Mouse (Mus musculus): Measurements from ENCODE around the gene Dvl2. TPM values are rescaled to one million over a fixed set of nuclear protein-coding genes. Genes with fewer than 3 reads are reported as not detected.

Dvl2 gene
- polyA plus RNA-seq (2014; fragmentation: Illumina TruSeq; extraction: RNeasy Lipid Tissue Mini Kit (QIAGEN cat#74804); ENCODE audit: low read depth, low replicate concordance), result 5.6 TPM

GRCm38 (mm10) chr11:70000396-70000898, at the start of gene Dvl2:
Gene Dvl2, plus strand, starts transcription at chr11:70000595.

GRCm38 (mm10) chr11:69964650-69965270, 35.6 kb upstream of the Dvl2 start, which contains the start of gene Cldn7:
Gene Cldn7, plus strand, starts transcription at chr11:69964779.

DNA sequence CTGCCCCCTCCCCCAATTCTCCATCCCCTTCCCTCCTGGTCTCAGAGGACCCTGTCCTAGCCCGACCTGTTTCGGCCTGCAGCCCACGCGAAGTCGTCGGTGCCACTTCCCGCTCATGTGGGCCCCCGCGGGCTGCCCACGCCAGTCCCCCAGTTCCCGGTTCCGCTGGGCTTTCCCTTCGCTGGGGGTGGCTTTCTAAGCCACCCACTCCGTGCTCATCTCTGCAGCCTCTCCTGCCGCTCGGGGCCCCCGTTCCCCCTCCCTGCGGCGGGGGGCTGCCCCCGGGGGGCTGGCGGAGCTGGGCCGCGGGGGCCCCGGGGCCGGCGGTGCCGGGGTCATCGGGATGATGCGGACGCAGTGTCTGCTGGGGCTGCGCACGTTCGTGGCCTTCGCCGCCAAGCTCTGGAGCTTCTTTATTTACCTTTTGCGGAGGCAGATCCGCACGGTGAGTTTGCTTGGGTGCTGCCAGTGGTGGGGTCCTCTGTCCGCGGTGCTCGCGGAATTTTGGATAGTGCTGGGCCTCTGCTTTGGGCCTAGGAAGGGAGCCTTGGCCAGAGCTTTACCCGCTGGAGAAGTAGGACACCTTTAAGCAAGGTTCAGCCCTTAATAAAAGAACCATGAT, 19.1 kb upstream of the Dvl2 start, which contains the start of gene Ctdnep1:
Gene Ctdnep1 (plus strand): TSS at position 16 of the 622 bp plus-strand sequence.

GRCm38 (mm10) chr11:69982225-69982624, 18.2 kb upstream of the Dvl2 start, which contains the start of gene Elp5:
Gene Elp5, minus strand, starts transcription at chr11:69982517.

GRCm38 (mm10) chr11:69990850-69991691, 9.3 kb upstream of the Dvl2 start, which contains the start of gene Gabarap:
Gene Gabarap, plus strand, starts transcription at chr11:69991143.

DNA sequence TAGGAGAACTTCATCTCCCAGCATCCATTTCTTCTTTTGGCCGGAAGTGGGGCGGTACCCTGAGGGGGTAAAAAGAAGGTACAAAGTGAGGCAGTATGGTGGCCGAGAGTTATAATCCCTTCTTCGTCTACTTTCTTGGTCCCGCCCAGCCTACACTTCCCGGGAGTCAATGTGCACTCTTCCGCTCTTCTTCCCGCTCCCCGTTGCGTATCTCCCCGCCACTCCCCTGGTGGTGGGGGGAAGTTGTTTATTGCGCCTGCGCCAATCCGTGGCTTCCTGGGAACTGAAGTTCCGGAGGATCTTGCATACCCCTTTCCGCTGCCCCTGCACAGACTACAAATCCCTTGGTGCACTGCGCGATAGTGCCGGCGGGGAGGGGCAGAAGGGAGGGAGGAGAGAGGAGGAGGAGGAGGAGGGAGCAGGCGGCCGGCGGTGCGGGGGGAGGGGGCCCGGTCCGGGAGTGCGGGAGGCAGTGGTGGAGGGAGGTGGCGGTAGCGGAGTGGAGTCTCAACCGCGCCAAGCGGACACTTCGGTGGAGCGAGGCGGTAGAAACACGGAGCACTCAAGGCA, 4.9 kb upstream of the Dvl2 start, which contains the start of gene Phf23:
Gene Phf23 (plus strand): TSS at position 387 of the 570 bp plus-strand sequence.

GRCm38 (mm10) chr11:70014880-70015558, 14.6 kb downstream of the Dvl2 start, which contains the start of gene Acadvl:
Gene Acadvl, minus strand, starts transcription at chr11:70015411.

GRCm38 (mm10) chr11:70016669-70017068, 16.3 kb downstream of the Dvl2 start, which contains the start of gene Dlg4:
Gene Dlg4, plus strand, starts transcription at chr11:70016942.

DNA sequence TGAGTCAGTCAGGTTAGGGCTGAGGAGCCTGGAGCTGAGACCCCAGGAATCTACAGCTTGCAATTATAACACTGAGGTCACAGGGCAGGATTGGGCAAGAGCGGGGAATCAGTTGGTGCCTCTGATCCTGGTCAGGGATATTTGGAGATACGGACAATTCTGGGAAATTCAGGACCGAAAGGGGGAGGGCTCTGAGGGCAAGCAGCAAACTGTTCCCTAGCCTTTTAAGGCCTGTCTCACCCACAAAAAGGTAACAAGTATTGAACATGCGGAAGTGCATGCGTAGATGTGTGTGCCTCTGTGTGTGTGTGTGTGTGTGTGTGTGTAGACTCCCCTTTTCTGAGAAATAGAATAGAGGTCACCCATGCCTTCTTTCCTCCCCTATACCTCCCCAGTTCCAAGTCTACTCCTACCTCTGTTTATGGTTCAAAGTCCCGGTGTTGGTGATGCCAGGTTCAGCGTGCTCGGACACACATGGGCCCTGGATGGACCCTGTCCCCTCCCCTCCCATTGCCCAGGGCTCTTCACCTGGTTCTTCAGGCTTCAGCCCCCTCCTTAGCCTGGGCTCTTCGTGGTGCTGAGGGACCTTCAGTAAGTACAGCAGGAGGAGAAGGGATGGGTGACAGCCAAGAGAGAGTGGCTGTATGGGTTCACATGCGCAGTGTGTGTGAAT, 53.6 kb downstream of the Dvl2 start, which contains the start of gene Asgr1:
Gene Asgr1 (plus strand): TSS at position 188 of the 673 bp plus-strand sequence.

Other genes starting within 250 kb of the Dvl2 start
- 20.8 TPM for gene Polr2a, start 242.0 kb upstream of the Dvl2 start, polyA plus RNA-seq (2014; fragmentation: Illumina TruSeq; extraction: RNeasy Lipid Tissue Mini Kit (QIAGEN cat#74804); ENCODE audit: low read depth, low replicate concordance)
- gene Slc35g3, start 238.6 kb upstream of the Dvl2 start, polyA plus RNA-seq (2014; fragmentation: Illumina TruSeq; extraction: RNeasy Lipid Tissue Mini Kit (QIAGEN cat#74804); ENCODE audit: low read depth, low replicate concordance), result not detected
- 24.0 TPM for gene Zbtb4, start 234.7 kb upstream of the Dvl2 start, polyA plus RNA-seq (2014; fragmentation: Illumina TruSeq; extraction: RNeasy Lipid Tissue Mini Kit (QIAGEN cat#74804); ENCODE audit: low read depth, low replicate concordance)
- 7.0 TPM for gene Chrnb1, start 204.7 kb upstream of the Dvl2 start, polyA plus RNA-seq (2014; fragmentation: Illumina TruSeq; extraction: RNeasy Lipid Tissue Mini Kit (QIAGEN cat#74804); ENCODE audit: low read depth, low replicate concordance)
- gene Fgf11, start 198.7 kb upstream of the Dvl2 start, polyA plus RNA-seq (2014; fragmentation: Illumina TruSeq; extraction: RNeasy Lipid Tissue Mini Kit (QIAGEN cat#74804); ENCODE audit: low read depth, low replicate concordance), result 3.8 TPM
- not detected for gene Tmem102, start 195.0 kb upstream of the Dvl2 start, polyA plus RNA-seq (2014; fragmentation: Illumina TruSeq; extraction: RNeasy Lipid Tissue Mini Kit (QIAGEN cat#74804); ENCODE audit: low read depth, low replicate concordance)
- not detected for gene Gm39566, start 185.3 kb upstream of the Dvl2 start, polyA plus RNA-seq (2014; fragmentation: Illumina TruSeq; extraction: RNeasy Lipid Tissue Mini Kit (QIAGEN cat#74804); ENCODE audit: low read depth, low replicate concordance)
- gene Spem2, start 182.1 kb upstream of the Dvl2 start, polyA plus RNA-seq (2014; fragmentation: Illumina TruSeq; extraction: RNeasy Lipid Tissue Mini Kit (QIAGEN cat#74804); ENCODE audit: low read depth, low replicate concordance), result not detected
- gene Spem1, start 178.4 kb upstream of the Dvl2 start, polyA plus RNA-seq (2014; fragmentation: Illumina TruSeq; extraction: RNeasy Lipid Tissue Mini Kit (QIAGEN cat#74804); ENCODE audit: low read depth, low replicate concordance), result not detected
- gene Nlgn2, start 162.8 kb upstream of the Dvl2 start, polyA plus RNA-seq (2014; fragmentation: Illumina TruSeq; extraction: RNeasy Lipid Tissue Mini Kit (QIAGEN cat#74804); ENCODE audit: low read depth, low replicate concordance), result 5.0 TPM
- 282 TPM for gene Tmem256, start 162.1 kb upstream of the Dvl2 start, polyA plus RNA-seq (2014; fragmentation: Illumina TruSeq; extraction: RNeasy Lipid Tissue Mini Kit (QIAGEN cat#74804); ENCODE audit: low read depth, low replicate concordance)
- 23.8 TPM for gene Plscr3, start 154.2 kb upstream of the Dvl2 start, polyA plus RNA-seq (2014; fragmentation: Illumina TruSeq; extraction: RNeasy Lipid Tissue Mini Kit (QIAGEN cat#74804); ENCODE audit: low read depth, low replicate concordance)
- not detected for gene Tnk1, start 141.9 kb upstream of the Dvl2 start, polyA plus RNA-seq (2014; fragmentation: Illumina TruSeq; extraction: RNeasy Lipid Tissue Mini Kit (QIAGEN cat#74804); ENCODE audit: low read depth, low replicate concordance)
- not detected for gene Tmem95, start 122.6 kb upstream of the Dvl2 start, polyA plus RNA-seq (2014; fragmentation: Illumina TruSeq; extraction: RNeasy Lipid Tissue Mini Kit (QIAGEN cat#74804); ENCODE audit: low read depth, low replicate concordance)
- 4.2 TPM for gene Kctd11, start 119.2 kb upstream of the Dvl2 start, polyA plus RNA-seq (2014; fragmentation: Illumina TruSeq; extraction: RNeasy Lipid Tissue Mini Kit (QIAGEN cat#74804); ENCODE audit: low read depth, low replicate concordance)
- gene Acap1, start 105.1 kb upstream of the Dvl2 start, polyA plus RNA-seq (2014; fragmentation: Illumina TruSeq; extraction: RNeasy Lipid Tissue Mini Kit (QIAGEN cat#74804); ENCODE audit: low read depth, low replicate concordance), result 0.81 TPM
- gene 2810408A11Rik, start 99.6 kb upstream of the Dvl2 start, polyA plus RNA-seq (2014; fragmentation: Illumina TruSeq; extraction: RNeasy Lipid Tissue Mini Kit (QIAGEN cat#74804); ENCODE audit: low read depth, low replicate concordance), result 2.9 TPM
- gene Neurl4, start 99.5 kb upstream of the Dvl2 start, polyA plus RNA-seq (2014; fragmentation: Illumina TruSeq; extraction: RNeasy Lipid Tissue Mini Kit (QIAGEN cat#74804); ENCODE audit: low read depth, low replicate concordance), result 37.7 TPM
- gene Gps2, start 86.7 kb upstream of the Dvl2 start, polyA plus RNA-seq (2014; fragmentation: Illumina TruSeq; extraction: RNeasy Lipid Tissue Mini Kit (QIAGEN cat#74804); ENCODE audit: low read depth, low replicate concordance), result 44.4 TPM
- 482 TPM for gene Eif5a, start 78.6 kb upstream of the Dvl2 start, polyA plus RNA-seq (2014; fragmentation: Illumina TruSeq; extraction: RNeasy Lipid Tissue Mini Kit (QIAGEN cat#74804); ENCODE audit: low read depth, low replicate concordance)
- gene Ybx2, start 64.8 kb upstream of the Dvl2 start, polyA plus RNA-seq (2014; fragmentation: Illumina TruSeq; extraction: RNeasy Lipid Tissue Mini Kit (QIAGEN cat#74804); ENCODE audit: low read depth, low replicate concordance), result 32.3 TPM
- gene Slc2a4, start 52.4 kb upstream of the Dvl2 start, polyA plus RNA-seq (2014; fragmentation: Illumina TruSeq; extraction: RNeasy Lipid Tissue Mini Kit (QIAGEN cat#74804); ENCODE audit: low read depth, low replicate concordance), result 385 TPM
- 0.58 TPM for gene Cldn7, start 35.8 kb upstream of the Dvl2 start, polyA plus RNA-seq (2014; fragmentation: Illumina TruSeq; extraction: RNeasy Lipid Tissue Mini Kit (QIAGEN cat#74804); ENCODE audit: low read depth, low replicate concordance)
- gene Ctdnep1, start 19.4 kb upstream of the Dvl2 start, polyA plus RNA-seq (2014; fragmentation: Illumina TruSeq; extraction: RNeasy Lipid Tissue Mini Kit (QIAGEN cat#74804); ENCODE audit: low read depth, low replicate concordance), result 146 TPM
- 52.8 TPM for gene Elp5, start 18.1 kb upstream of the Dvl2 start, polyA plus RNA-seq (2014; fragmentation: Illumina TruSeq; extraction: RNeasy Lipid Tissue Mini Kit (QIAGEN cat#74804); ENCODE audit: low read depth, low replicate concordance)
- gene Gabarap, start 9.5 kb upstream of the Dvl2 start, polyA plus RNA-seq (2014; fragmentation: Illumina TruSeq; extraction: RNeasy Lipid Tissue Mini Kit (QIAGEN cat#74804); ENCODE audit: low read depth, low replicate concordance), result 418 TPM
- 25.3 TPM for gene Phf23, start 4.8 kb upstream of the Dvl2 start, polyA plus RNA-seq (2014; fragmentation: Illumina TruSeq; extraction: RNeasy Lipid Tissue Mini Kit (QIAGEN cat#74804); ENCODE audit: low read depth, low replicate concordance)
- gene Acadvl, start 14.8 kb downstream of the Dvl2 start, polyA plus RNA-seq (2014; fragmentation: Illumina TruSeq; extraction: RNeasy Lipid Tissue Mini Kit (QIAGEN cat#74804); ENCODE audit: low read depth, low replicate concordance), result 1,086 TPM
- gene Dlg4, start 16.3 kb downstream of the Dvl2 start, polyA plus RNA-seq (2014; fragmentation: Illumina TruSeq; extraction: RNeasy Lipid Tissue Mini Kit (QIAGEN cat#74804); ENCODE audit: low read depth, low replicate concordance), result 3.2 TPM
- gene Asgr1, start 53.5 kb downstream of the Dvl2 start, polyA plus RNA-seq (2014; fragmentation: Illumina TruSeq; extraction: RNeasy Lipid Tissue Mini Kit (QIAGEN cat#74804); ENCODE audit: low read depth, low replicate concordance), result 0.50 TPM
- 0.68 TPM for gene Asgr2, start 92.0 kb downstream of the Dvl2 start, polyA plus RNA-seq (2014; fragmentation: Illumina TruSeq; extraction: RNeasy Lipid Tissue Mini Kit (QIAGEN cat#74804); ENCODE audit: low read depth, low replicate concordance)
- 16.8 TPM for gene Mgl2, start 129.7 kb downstream of the Dvl2 start, polyA plus RNA-seq (2014; fragmentation: Illumina TruSeq; extraction: RNeasy Lipid Tissue Mini Kit (QIAGEN cat#74804); ENCODE audit: low read depth, low replicate concordance)
- gene Clec10a, start 155.6 kb downstream of the Dvl2 start, polyA plus RNA-seq (2014; fragmentation: Illumina TruSeq; extraction: RNeasy Lipid Tissue Mini Kit (QIAGEN cat#74804); ENCODE audit: low read depth, low replicate concordance), result 7.1 TPM
- 0.71 TPM for gene Slc16a11, start 212.2 kb downstream of the Dvl2 start, polyA plus RNA-seq (2014; fragmentation: Illumina TruSeq; extraction: RNeasy Lipid Tissue Mini Kit (QIAGEN cat#74804); ENCODE audit: low read depth, low replicate concordance)
- gene Slc16a13, start 220.5 kb downstream of the Dvl2 start, polyA plus RNA-seq (2014; fragmentation: Illumina TruSeq; extraction: RNeasy Lipid Tissue Mini Kit (QIAGEN cat#74804); ENCODE audit: low read depth, low replicate concordance), result 3.4 TPM
- 15.9 TPM for gene Bcl6b, start 229.2 kb downstream of the Dvl2 start, polyA plus RNA-seq (2014; fragmentation: Illumina TruSeq; extraction: RNeasy Lipid Tissue Mini Kit (QIAGEN cat#74804); ENCODE audit: low read depth, low replicate concordance)
- 37.6 TPM for gene 0610010K14Rik, start 237.3 kb downstream of the Dvl2 start, polyA plus RNA-seq (2014; fragmentation: Illumina TruSeq; extraction: RNeasy Lipid Tissue Mini Kit (QIAGEN cat#74804); ENCODE audit: low read depth, low replicate concordance)
- gene Gm21988, start 239.2 kb downstream of the Dvl2 start, polyA plus RNA-seq (2014; fragmentation: Illumina TruSeq; extraction: RNeasy Lipid Tissue Mini Kit (QIAGEN cat#74804); ENCODE audit: low read depth, low replicate concordance), result 4.5 TPM
- 154 TPM for gene Rnasek, start 239.2 kb downstream of the Dvl2 start, polyA plus RNA-seq (2014; fragmentation: Illumina TruSeq; extraction: RNeasy Lipid Tissue Mini Kit (QIAGEN cat#74804); ENCODE audit: low read depth, low replicate concordance)

Measured in heart, adult 10 weeks (tissue).